Mouse (Mus musculus) megakaryocyte, embryonic 14.5 days (primary cell): Measurements from ENCODE around the gene Zdhhc7.

Source experiments
- FLI1 ChIP-seq: IDR thresholded peaks from 2 replicates; pipeline ENCODE4 v1.6.1; 2012; ENCODE audit warnings: low read length, inconsistent platforms, mixed read lengths
- GATA1 ChIP-seq: IDR thresholded peaks from 3 replicates; pipeline ENCODE4 v1.6.1; 2012; ENCODE audit warnings: mixed read lengths, low read length, inconsistent platforms, borderline replicate concordance

GRCm38 (mm10) chr8:120039313-120039919 lies 61.9 kb downstream of the Zdhhc7 start:
- no peak for TF ChIP-seq GATA1
- no peak for TF ChIP-seq FLI1
